Mouse (Mus musculus): ENCODE measurements around the gene Ergic1.

- TF ChIP-seq CTCF (IDR thresholded peaks at IDR 0.05; ENCODE audit: control insufficient read depth, insufficient read depth, insufficient read length) = no peak
- no peak for TF ChIP-seq MYOD1 (IDR thresholded peaks at IDR 0.05; ENCODE audit: control insufficient read depth, insufficient read length, low read depth)
- TF ChIP-seq MAX (IDR thresholded peaks at IDR 0.05) = no peak
Measured at GRCm38 (mm10) chr17:26621912-26622311, 60.6 kb downstream of the Ergic1 start.
